8 mouse cellular contexts compared by ENCODE assay signal in genomic region chr4:129059125-129059551, GRCm38 (mm10). TPM values are rescaled to one million over a fixed set of nuclear protein-coding genes. Genes with fewer than 3 reads are reported as not detected.
A peak's percentile ranks its signal among the peaks of the same experiment; 100 is the strongest.
DNase-seq lines count a peak whose midpoint lies in the region; ATAC-seq lines count a peak whose summit lies in the region.

No protein-coding gene starts in this region.

- peak overlapping the region; percentile 20; the same call in 1 of the 2 replicates for H3K27ac ChIP-seq in brown adipose tissue, adult 24 weeks (replicated peaks; ENCODE audit: low read depth, low read length)
- peak overlapping the region; percentile 79; the same call in 1 of the 2 replicates for H3K27ac ChIP-seq in heart, embryonic 12.5 days (ENCODE audit: poor library complexity, severe bottlenecking)
- H3K27ac ChIP-seq in stomach, embryonic 15.5 days, result peak overlapping the region; percentile 88

- no peaks in the 10 kb centered on the region for H3K27me3 ChIP-seq in heart, embryonic 12.5 days (replicated peaks)
- no peaks in the 10 kb centered on the region for H3K27me3 ChIP-seq in stomach, embryonic 15.5 days (replicated peaks)

- peak overlapping the region; percentile 96 for H3K4me3 ChIP-seq in brown adipose tissue, adult 24 weeks (ENCODE audit: insufficient read depth, low read depth, low read length)
- peak overlapping the region; percentile 78 for H3K4me3 ChIP-seq in heart, embryonic 12.5 days
- H3K4me3 ChIP-seq in stomach, embryonic 15.5 days (replicated peaks), result peak overlapping the region; percentile 85

- H3K36me3 ChIP-seq in heart, embryonic 12.5 days, result no peaks in the 10 kb centered on the region
- no peaks in the 10 kb centered on the region for H3K36me3 ChIP-seq in stomach, embryonic 15.5 days

- H3K4me2 ChIP-seq in heart, embryonic 12.5 days, result peak overlapping the region; percentile 100
- H3K4me2 ChIP-seq in stomach, embryonic 15.5 days, result peak overlapping the region; percentile 100

- no peak for ATAC-seq in heart, embryonic 12.5 days (ENCODE audit: insufficient number of reproducible peaks, low FRiP score)
- no peak for ATAC-seq in stomach, embryonic 15.5 days (ENCODE audit: insufficient read depth, low FRiP score, low read depth)

- 4% methylated on average over 13 of the region's 13 CpGs for WGBS in heart, embryonic 12.5 days
- 3% methylated on average over 13 of the region's 13 CpGs for WGBS in stomach, embryonic 15.5 days

- H3K9ac ChIP-seq in heart, embryonic 12.5 days, result peak overlapping the region; percentile 90
- peak overlapping the region; percentile 83 for H3K9ac ChIP-seq in stomach, embryonic 15.5 days

- intact Hi-C loops in heart, postnatal 25 days (cut with DNase I), result loop anchor here (10.0 kb wide), 1 partner anchor 64 kb away; the partner anchor contains the start of gene Ak2

- peaks cover 11% of the 10 kb centered on the region; the same call in 1 of the 2 replicates for H3K4me1 ChIP-seq in brown adipose tissue, adult 24 weeks (ENCODE audit: control insufficient read depth, insufficient read depth, insufficient read length, low read length)
- H3K4me1 ChIP-seq in heart, embryonic 12.5 days (replicated peaks), result peaks cover 12% of the 10 kb centered on the region
- H3K4me1 ChIP-seq in stomach, embryonic 15.5 days, result peaks cover 10% of the 10 kb centered on the region

- no peaks in the 10 kb centered on the region for H3K9me3 ChIP-seq in heart, embryonic 12.5 days (replicated peaks)
- H3K9me3 ChIP-seq in stomach, embryonic 15.5 days, result no peaks in the 10 kb centered on the region

- DNase-seq in heart, adult 11 months, result peak; percentile 93
- no peak for DNase-seq in heart, postnatal 25 days (ENCODE audit: low spot score)
- DNase-seq in kidney, postnatal 14 days, result peak; percentile 34
- peak; percentile 42 for DNase-seq in mesoderm, embryonic 11.5 days (ENCODE audit: low read depth, low spot score)
- no peak for DNase-seq in left cerebral cortex, adult 8-10 months (ENCODE audit: low spot score in 2 of 2)

RNA-seq across cellular contexts. Expression of gene Rnf19b, which starts 1.1 kb away (rescaled TPM):
- total RNA-seq in heart, postnatal 25 days (2021), result 10 to 100 TPM; 21.8 to 21.9 TPM
- 13.1 and 15.5 TPM in 2 replicates for polyA plus RNA-seq in brown adipose tissue, adult 24 weeks (2012; ENCODE audit: insufficient read depth, insufficient read length, missing spikeins)
- polyA plus RNA-seq in heart, embryonic 12.5 days (2016; fragmentation: Nextera tagmentation; extraction: Ambion mirVana), result 8.1 and 8.2 TPM in 2 replicates
- polyA plus RNA-seq in stomach, embryonic 15.5 days (2015; fragmentation: Nextera tagmentation; extraction: Ambion mirVana), result 7.2 and 7.6 TPM in 2 replicates
- total RNA-seq in left cerebral cortex, adult 8-10 months (2022), result 10 to 100 TPM; 50.2 to 60.3 (median 52.6) TPM

RNA-seq across cellular contexts. Expression of gene Tmem54, which starts 46.2 kb away (rescaled TPM):
- not detected for total RNA-seq in heart, postnatal 25 days (2021)
- not detected in 2 replicates for polyA plus RNA-seq in brown adipose tissue, adult 24 weeks (2012; ENCODE audit: insufficient read depth, insufficient read length, missing spikeins)
- polyA plus RNA-seq in heart, embryonic 12.5 days (2016; fragmentation: Nextera tagmentation; extraction: Ambion mirVana), result 0.24 and 0.34 TPM in 2 replicates
- polyA plus RNA-seq in stomach, embryonic 15.5 days (2015; fragmentation: Nextera tagmentation; extraction: Ambion mirVana), result 47.7 and 56.2 TPM in 2 replicates
- total RNA-seq in left cerebral cortex, adult 8-10 months (2022), result not detected

Comparison
In these comparisons a context has a peak if more than half of its experiments do, and no peak if none do; other contexts are left out.
1. DNase-seq: peak in heart, adult 11 months (single experiment), kidney, postnatal 14 days (single experiment) and mesoderm, embryonic 11.5 days (single experiment); none in heart, postnatal 25 days (single experiment) and left cerebral cortex, adult 8-10 months (0 of 2).
2. H3K27ac ChIP-seq: peak in every context shown above with its lines; median percentile 88 in stomach, embryonic 15.5 days; 79 in heart, embryonic 12.5 days; 20 in brown adipose tissue, adult 24 weeks.
3. RNA of gene Tmem54, which starts 46.2 kb away (polyA plus RNA-seq): 47.7 to 56.2 TPM in stomach, embryonic 15.5 days; 0.24 to 0.34 TPM in heart, embryonic 12.5 days and not detected in brown adipose tissue, adult 24 weeks; every median in the first group is over 10 times any median in the second.
4. Peak in every context shown above with its lines, with median percentiles within 50 percentile points of each other: H3K4me3 ChIP-seq.